Mouse (Mus musculus): ENCODE measurements around the gene Creb3l4.
"Not testable (repeated sequence)": the region's sequence is repeated elsewhere in the genome, so short reads cannot be mapped to it uniquely, and the experiment has no call there.

Gene Creb3l4

DNA sequence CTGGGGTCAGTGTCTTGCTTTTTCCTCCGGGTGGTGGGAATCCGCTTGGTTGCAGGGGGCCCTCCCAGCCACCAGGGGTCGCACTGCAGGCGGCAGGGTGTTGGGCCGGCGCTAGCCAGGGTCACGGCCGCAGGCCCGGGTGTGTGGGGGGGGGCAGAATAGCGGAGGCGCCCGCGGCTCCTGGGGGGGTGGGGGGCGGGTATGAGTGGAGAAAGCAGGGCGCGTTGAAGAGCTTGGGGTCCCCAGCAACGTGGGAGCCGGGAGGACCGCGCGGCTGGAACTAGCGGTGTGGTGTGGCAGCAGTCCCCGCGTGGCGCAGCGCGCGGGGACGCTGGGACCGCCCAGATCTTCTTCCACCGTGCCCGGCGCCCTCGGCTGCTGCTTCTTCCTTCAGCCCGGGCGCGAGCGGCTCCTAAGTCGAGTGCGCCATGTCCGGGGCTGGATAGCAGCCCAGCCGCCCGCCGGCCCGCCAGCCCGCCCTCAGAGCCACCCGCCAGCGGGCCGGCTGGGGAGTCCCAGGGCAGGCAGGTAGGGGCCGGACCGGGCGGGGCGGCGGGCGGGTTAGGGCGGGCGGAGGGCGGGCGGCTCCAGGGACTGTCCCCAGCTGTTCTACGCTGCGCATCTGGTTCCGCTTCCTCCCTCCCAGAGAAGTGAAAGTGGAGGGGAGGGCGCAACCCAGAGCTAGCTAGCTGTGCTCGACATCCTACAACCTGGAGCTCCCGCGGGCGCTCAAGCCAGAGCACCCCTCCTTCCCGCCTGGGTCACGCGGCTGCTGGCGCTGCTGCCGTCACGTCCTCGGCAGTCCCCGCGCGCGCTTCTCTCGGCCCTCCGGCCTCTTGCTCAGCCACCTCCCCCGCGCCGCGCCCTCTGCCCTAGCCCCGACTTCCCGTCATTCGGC is 22.0 kb upstream of the Creb3l4 start, which contains the start of gene Dennd4b:
TSS of gene Dennd4b (plus strand) at position 152 of the 898 bp plus-strand sequence.
- DNase-seq (ENCODE audit: low spot score in 2 of 2), result peak; percentile 95 to 97

- no peak for DNase-seq (ENCODE audit: low spot score in 2 of 2)
Measured at GRCm38 (mm10) chr3:90264687-90265033, 21.3 kb upstream of the Creb3l4 start.

DNA sequence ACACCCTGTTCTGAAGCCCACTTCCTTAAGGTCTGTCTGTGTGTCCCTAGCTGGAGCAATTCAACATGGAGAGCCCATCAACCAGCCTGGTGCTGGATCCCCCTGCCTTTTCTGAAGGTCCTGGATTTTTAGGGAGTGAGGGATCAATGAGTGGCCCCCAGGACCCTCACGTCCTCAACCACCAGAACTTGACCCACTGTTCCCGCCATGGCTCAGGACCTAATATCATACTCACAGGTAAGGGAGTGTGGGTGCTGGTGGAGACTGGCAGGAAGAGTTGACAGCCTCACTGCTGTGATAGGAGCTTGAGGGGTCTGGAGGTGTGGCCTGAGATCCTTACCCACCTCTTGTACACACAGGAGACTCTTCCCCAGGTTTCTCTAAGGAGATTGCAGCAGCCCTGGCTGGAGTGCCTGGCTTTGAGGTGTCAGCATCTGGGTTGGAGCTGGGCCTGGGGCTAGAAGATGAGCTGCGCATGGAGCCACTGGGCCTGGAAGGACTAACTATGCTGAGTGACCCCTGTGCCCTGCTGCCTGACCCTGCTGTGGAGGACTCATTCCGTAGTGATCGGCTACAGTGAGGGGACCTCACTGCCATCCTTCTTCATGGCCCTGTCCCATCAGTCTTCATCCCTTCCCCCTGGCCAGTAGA is 19.9 kb upstream of the Creb3l4 start:
- no peak for DNase-seq (ENCODE audit: low spot score in 2 of 2)

- DNase-seq (ENCODE audit: low spot score in 2 of 2), result no peak
Measured at GRCm38 (mm10) chr3:90258521-90258920, 15.2 kb upstream of the Creb3l4 start.

GRCm38 (mm10) chr3:90256731-90257530 is 13.6 kb upstream of the Creb3l4 start:
- DNase-seq (ENCODE audit: low spot score in 2 of 2), result no peak

DNA sequence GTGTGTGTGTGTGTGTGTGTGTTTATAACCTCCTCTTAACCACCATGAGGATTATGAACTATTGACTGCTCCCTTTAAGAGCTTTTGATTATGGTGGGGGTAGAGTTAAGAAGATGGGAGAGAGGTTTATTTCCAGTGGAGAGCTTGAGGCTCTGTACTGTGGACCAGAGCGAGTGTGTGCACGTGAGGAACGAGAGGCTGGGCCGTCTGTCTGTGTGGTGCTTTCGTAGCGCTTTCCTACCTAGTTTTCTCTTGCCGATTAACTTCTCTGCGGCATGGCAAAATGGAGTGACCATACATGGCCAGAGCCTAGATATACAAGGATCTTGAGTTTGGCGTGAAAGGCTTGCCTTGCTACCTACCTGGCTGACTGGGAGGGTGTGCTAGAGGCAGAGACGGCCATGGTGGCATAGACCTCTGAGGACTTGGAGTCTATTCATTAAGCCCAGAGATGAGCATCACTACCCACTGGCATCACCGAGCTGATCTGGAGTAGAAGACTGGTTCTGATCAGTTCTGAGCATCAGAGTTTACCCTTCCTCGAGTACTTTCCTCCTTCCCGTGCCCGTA is 12.6 kb upstream of the Creb3l4 start:
- DNase-seq (ENCODE audit: low spot score in 2 of 2), result no peak

- no peak for DNase-seq (ENCODE audit: low spot score in 2 of 2)
Measured at GRCm38 (mm10) chr3:90255194-90255565, 11.9 kb upstream of the Creb3l4 start.

DNA sequence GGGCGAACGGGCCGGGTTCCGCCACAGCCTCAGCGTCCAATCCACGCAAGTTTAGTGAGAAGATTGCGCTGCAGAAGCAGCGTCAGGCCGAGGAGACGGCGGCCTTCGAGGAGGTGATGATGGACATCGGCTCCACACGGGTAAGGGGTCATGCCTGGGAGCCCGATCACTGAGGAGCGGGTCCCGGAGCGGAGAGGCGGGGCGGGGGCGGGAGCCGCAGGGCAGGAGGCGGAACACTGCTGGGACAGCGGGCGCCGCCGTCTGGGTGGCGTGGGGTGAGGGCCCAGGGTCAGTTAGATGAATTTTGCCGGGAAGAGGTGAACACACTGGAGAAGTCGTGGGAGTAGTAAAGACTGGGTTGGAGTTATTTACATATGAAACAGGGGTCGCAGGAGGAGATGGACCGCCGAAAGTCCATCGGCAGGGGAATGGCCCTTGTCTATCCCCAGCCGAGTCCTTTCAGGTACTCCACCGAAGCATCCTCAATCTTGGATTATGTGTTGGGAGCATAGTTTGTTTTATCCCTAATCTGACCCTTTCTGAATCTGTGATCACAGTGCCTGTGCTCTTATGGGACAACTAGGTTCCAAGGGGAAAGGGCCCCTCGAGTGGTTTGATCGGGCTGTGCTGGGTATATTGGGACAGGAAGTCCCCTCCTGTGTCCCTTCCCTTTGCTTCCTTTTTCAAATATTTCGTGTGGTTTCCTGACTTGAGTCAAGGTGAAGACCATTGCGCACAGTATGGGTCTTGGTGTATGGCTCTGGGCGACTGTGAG is 11.3 kb upstream of the Creb3l4 start:
- DNase-seq (ENCODE audit: low spot score in 2 of 2), result peak in 1 of 2 experiments; percentile 40

DNA sequence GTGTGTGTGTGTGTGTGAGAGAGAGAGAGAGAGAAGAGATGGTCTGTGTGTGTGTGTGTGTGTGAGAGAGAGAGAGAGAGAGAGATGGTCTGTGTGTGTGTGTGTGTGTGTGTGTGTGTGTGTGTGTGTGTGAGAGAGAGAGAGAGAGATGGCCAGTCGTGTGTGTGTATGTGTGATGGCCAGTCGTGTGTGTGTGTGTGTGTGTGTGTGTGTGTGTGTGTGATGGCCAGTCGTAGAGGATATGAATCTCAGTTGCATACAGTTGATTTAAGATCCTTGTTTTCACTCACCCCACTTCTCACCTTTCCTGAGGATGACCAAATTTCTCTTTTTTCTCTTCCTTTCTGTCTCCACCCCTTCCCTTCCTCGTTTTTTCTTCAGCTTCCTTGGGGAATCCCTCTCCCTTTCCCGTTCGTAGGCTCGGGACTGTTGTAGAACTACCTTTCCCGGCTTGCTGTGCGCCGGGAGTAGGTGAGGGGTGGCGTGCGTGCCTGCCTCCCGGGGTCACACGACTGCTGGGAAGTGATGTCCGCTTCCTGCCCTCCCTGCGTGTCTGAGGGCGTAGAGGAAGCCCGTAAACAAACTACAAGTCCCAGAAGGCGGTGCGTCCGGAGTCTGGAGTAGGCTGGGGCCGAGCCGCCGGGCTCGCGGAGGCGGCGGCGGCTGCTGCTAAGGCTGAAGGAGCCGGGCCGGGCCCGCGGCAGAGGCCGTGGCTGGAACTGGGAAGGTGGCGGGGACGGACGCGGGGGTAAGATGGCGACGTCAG is 10.5 kb upstream of the Creb3l4 start, which contains the start of gene Crtc2:
TSS of gene Crtc2 (plus strand) at position 511 of the 766 bp plus-strand sequence.
- peak; percentile 97 for DNase-seq (ENCODE audit: low spot score in 2 of 2)

- not testable (repeated sequence) for DNase-seq (ENCODE audit: low spot score in 2 of 2)
Measured at GRCm38 (mm10) chr3:90253174-90253573, 9.9 kb upstream of the Creb3l4 start.

GRCm38 (mm10) chr3:90252659-90253058 is 9.3 kb upstream of the Creb3l4 start:
- DNase-seq (ENCODE audit: low spot score in 2 of 2), result not testable (repeated sequence)

- DNase-seq (ENCODE audit: low spot score in 2 of 2), result not testable (repeated sequence)
Measured at GRCm38 (mm10) chr3:90251731-90252226, 8.5 kb upstream of the Creb3l4 start.

GRCm38 (mm10) chr3:90250791-90251190 is 7.5 kb upstream of the Creb3l4 start:
- no peak for DNase-seq (ENCODE audit: low spot score in 2 of 2)

GRCm38 (mm10) chr3:90248746-90249100 is 5.4 kb upstream of the Creb3l4 start:
- peak in 1 of 2 experiments; percentile 31 for DNase-seq (ENCODE audit: low spot score in 2 of 2)

GRCm38 (mm10) chr3:90247960-90248745 is 4.8 kb upstream of the Creb3l4 start, which contains the start of gene Slc39a1:
TSS of gene Slc39a1 (plus strand) at chr3:90248172.
- DNase-seq (ENCODE audit: low spot score in 2 of 2), result peak; percentile 91 to 92

DNA sequence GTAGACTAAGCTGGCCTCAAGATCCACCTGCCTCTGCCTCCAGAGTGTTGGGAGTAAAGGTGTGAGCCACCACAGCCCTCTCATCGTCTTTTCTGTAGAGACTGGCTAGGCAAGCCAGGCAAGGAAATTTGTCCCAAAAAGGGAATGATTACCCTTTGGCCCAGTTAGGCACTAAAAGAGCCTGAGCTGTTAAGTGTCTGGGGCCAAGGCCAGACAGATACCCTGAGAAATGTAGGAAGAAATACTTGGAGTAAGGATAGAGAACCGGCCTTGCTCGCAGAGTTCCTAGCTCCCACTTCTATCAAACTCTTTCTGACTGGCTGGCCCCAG is 4.3 kb upstream of the Creb3l4 start:
- DNase-seq (ENCODE audit: low spot score in 2 of 2), result peak in 1 of 2 experiments; percentile 27

DNA sequence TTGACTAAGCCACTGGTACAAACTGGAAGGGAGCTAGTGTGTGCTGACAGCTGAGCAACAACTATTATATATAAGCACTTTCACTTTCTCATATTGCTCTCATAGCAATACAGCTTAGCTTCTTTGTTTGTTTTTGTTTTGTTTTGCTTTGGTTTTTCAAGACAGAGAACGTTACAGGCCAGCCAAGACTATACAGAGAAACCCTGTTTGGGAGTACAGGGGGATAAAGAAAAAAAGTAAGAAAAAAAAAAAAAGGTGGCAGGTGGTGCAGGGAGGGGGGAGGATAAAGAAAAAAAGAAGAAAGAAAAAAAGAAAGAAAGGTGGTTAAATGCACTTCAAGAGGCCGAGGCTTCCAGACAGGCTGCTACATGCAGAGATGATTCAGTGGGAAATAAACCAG is 2.1 kb upstream of the Creb3l4 start:
- no peak for DNase-seq (ENCODE audit: low spot score in 2 of 2)

DNA sequence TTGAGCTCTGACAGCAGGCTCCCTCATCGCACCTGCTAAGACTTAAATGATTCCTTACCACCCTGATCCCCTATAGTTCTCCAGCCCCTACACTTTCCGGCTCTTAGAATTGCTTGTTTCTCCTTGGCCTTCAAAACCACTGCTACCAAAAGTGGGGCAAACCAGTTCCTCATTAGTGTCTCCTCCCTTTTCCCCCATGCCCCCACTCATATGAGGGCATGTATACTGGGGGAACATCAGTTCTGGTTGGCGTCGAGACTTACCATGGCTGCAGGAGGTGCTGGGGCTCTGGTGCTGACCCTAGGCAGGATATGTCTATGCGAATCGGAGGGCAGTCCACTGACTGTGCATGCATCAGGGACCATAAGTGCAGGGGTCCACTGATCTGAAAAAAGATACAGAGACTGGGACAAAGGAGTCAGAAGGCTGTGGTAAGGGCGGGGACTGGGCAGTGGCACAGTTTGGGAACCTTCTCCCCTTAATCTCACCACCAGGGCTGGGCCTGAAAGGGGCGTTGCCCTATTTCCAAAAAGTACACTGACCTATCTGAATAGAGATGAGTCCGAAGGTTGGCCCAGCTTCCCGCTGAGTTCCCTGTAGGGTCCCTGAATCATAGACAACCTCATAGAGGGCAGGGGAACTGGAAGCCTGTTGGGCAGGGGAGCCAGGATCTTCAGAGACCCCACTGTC is 1.5 kb downstream of the Creb3l4 start:
- no peak for DNase-seq (ENCODE audit: low spot score in 2 of 2)

GRCm38 (mm10) chr3:90241251-90241650 is 2.1 kb downstream of the Creb3l4 start:
- DNase-seq (ENCODE audit: low spot score in 2 of 2), result no peak
